Comparison of ENCODE assay signal across 15 mouse cellular contexts in genomic region chrX:11209895-11210294, GRCm38 (mm10).
"Had no signal": no experiment of that assay in that cellular context is flagged by ENCODE, and none has a peak within 500 bp of the region (broad histone marks: within the 10 kb centered on the region; RNA-seq: fewer than 3 reads in every experiment).

No protein-coding gene starts in this region.

- DNase-seq: kidney, adult 9 months; kidney, postnatal 14 days; kidney, postnatal 4 days; left cerebral cortex, postnatal 4 days; liver, embryonic 13.5 days; lung, adult 2 months; lung, postnatal 14 days; lung, postnatal 4 days; spleen, adult 18-20 months; thymus, postnatal 25 days had no signal

- ATAC-seq: midbrain, embryonic 15.5 days had no signal

- H3K27ac ChIP-seq: limb, embryonic 13.5 days; liver, embryonic 13.5 days; midbrain, embryonic 12.5 days; midbrain, embryonic 15.5 days; neural tube, embryonic 13.5 days; stomach, embryonic 15.5 days had no signal

- H3K36me3 ChIP-seq: limb, embryonic 13.5 days; liver, embryonic 13.5 days; midbrain, embryonic 12.5 days; midbrain, embryonic 15.5 days; neural tube, embryonic 13.5 days; stomach, embryonic 15.5 days had no signal

- H3K27me3 ChIP-seq: liver, embryonic 13.5 days; midbrain, embryonic 12.5 days; midbrain, embryonic 15.5 days; neural tube, embryonic 13.5 days; stomach, embryonic 15.5 days had no signal

- H3K4me1 ChIP-seq: limb, embryonic 13.5 days; liver, embryonic 13.5 days; midbrain, embryonic 12.5 days; midbrain, embryonic 15.5 days; neural tube, embryonic 13.5 days; stomach, embryonic 15.5 days had no signal

- H3K9me3 ChIP-seq: limb, embryonic 13.5 days; liver, embryonic 13.5 days; midbrain, embryonic 12.5 days; midbrain, embryonic 15.5 days; neural tube, embryonic 13.5 days; stomach, embryonic 15.5 days had no signal

- H3K9ac ChIP-seq: limb, embryonic 13.5 days; liver, embryonic 13.5 days; midbrain, embryonic 12.5 days; midbrain, embryonic 15.5 days; neural tube, embryonic 13.5 days; stomach, embryonic 15.5 days had no signal

- H3K4me3 ChIP-seq: limb, embryonic 13.5 days; liver, embryonic 13.5 days; midbrain, embryonic 12.5 days; midbrain, embryonic 15.5 days; neural tube, embryonic 13.5 days; stomach, embryonic 15.5 days had no signal

- H3K4me2 ChIP-seq: limb, embryonic 13.5 days; liver, embryonic 13.5 days; midbrain, embryonic 12.5 days; midbrain, embryonic 15.5 days; neural tube, embryonic 13.5 days; stomach, embryonic 15.5 days had no signal
